Mouse (Mus musculus): Measurements from ENCODE around the gene Agbl4. TPM values are rescaled to one million over a fixed set of nuclear protein-coding genes. Genes with fewer than 3 reads are reported as not detected.

Gene Agbl4
- total and polyA plus RNA-seq, 3 experiments = not detected

- Histone ChIP-seq H3K9me3 (replicated peaks; ENCODE audit: insufficient read depth, low read length) (no peaks in the 10 kb centered on the region), H3K27me3 (ENCODE audit: control insufficient read depth in 1 of 2, insufficient read depth in 2 of 2, low read length in 2 of 2) (no peaks in the 10 kb centered on the region), H3K79me2 (ENCODE audit: control insufficient read depth, insufficient read depth, low read length, poor library complexity) (no peaks in the 10 kb centered on the region), H3K27ac (ENCODE audit: control insufficient read depth, low read depth, low read length) (no peak overlapping the region), H3K4me1 (ENCODE audit: control insufficient read depth in 1 of 2, insufficient read depth in 2 of 2, low read length in 2 of 2) (no peaks in the 10 kb centered on the region), H3K9ac (ENCODE audit: control insufficient read depth, low read depth, low read length, poor library complexity, severe bottlenecking) (no peak overlapping the region), H3K4me3 (ENCODE audit: control insufficient read depth in 1 of 2, insufficient read depth in 1 of 2, low read depth in 2 of 2, low read length in 2 of 2) (no peak overlapping the region), H3K36me3 (ENCODE audit: control insufficient read depth in 1 of 2, insufficient read depth in 2 of 2, low read length in 2 of 2) (no peaks in the 10 kb centered on the region)
- no peak for DNase-seq (ENCODE audit: low read depth, low spot score)
- TF ChIP-seq POLR2AphosphoS2 (IDR thresholded peaks at IDR 0.05; ENCODE audit: low read length) (no peak), SIN3A (IDR thresholded peaks at IDR 0.05; ENCODE audit: low read length) (no peak), ZNF384 (IDR thresholded peaks at IDR 0.05; ENCODE audit: low read depth, low read length) (no peak), CTCF (IDR thresholded peaks at IDR 0.05 in 2 of 3, conservative IDR thresholded peaks at IDR 0.05 in 1 of 3; ENCODE audit: control insufficient read depth in 1 of 3, insufficient read depth in 1 of 3, low read depth in 2 of 3, low read length in 3 of 3, poor library complexity in 1 of 3, severe bottlenecking in 1 of 3) (no peak), POLR2A (IDR thresholded peaks at IDR 0.05; ENCODE audit: control insufficient read depth in 1 of 2, insufficient read depth in 1 of 2, low read depth in 1 of 2, low read length in 2 of 2, poor library complexity in 1 of 2) (no peak), ETS1 (IDR thresholded peaks at IDR 0.05; ENCODE audit: low read depth, low read length) (no peak), USF2 (IDR thresholded peaks at IDR 0.05; ENCODE audit: borderline replicate concordance in 1 of 2, insufficient read depth in 1 of 2, low read depth in 1 of 2, low read length in 2 of 2) (no peak), HCFC1 (IDR thresholded peaks at IDR 0.05; ENCODE audit: low read depth, low read length) (no peak), TCF12 (IDR thresholded peaks at IDR 0.05; ENCODE audit: low read depth, low read length) (no peak), E2F4 (IDR thresholded peaks at IDR 0.05; ENCODE audit: borderline replicate concordance, low read depth, low read length) (no peak), TBP (IDR thresholded peaks at IDR 0.05; ENCODE audit: low read depth, low read length) (no peak), ZMIZ1 (IDR thresholded peaks at IDR 0.05; ENCODE audit: low read depth, low read length) (no peak), MEF2A (IDR thresholded peaks at IDR 0.05; ENCODE audit: extremely low read depth, insufficient replicate concordance, low read depth, low read length, poor library complexity, severe bottlenecking) (no peak), MAX (IDR thresholded peaks at IDR 0.05; ENCODE audit: low read length) (no peak)
These were observed 677.3 kb downstream of the Agbl4 start for GRCm38 (mm10) chr4:111074701-111075154.

GRCm38 (mm10) chr4:111077810-111078209 lies 680.3 kb downstream of the Agbl4 start:
- H3K36me3 ChIP-seq (ENCODE audit: control insufficient read depth in 1 of 2, insufficient read depth in 2 of 2, low read length in 2 of 2) = no peaks in the 10 kb centered on the region
- H3K79me2 ChIP-seq (ENCODE audit: control insufficient read depth, insufficient read depth, low read length, poor library complexity) = no peaks in the 10 kb centered on the region
- no peaks in the 10 kb centered on the region for H3K9me3 ChIP-seq (replicated peaks; ENCODE audit: insufficient read depth, low read length)
- H3K9ac ChIP-seq (ENCODE audit: control insufficient read depth, low read depth, low read length, poor library complexity, severe bottlenecking) = no peak overlapping the region
- H3K4me1 ChIP-seq (ENCODE audit: control insufficient read depth in 1 of 2, insufficient read depth in 2 of 2, low read length in 2 of 2) = no peaks in the 10 kb centered on the region
- no peak overlapping the region for H3K4me3 ChIP-seq (ENCODE audit: control insufficient read depth in 1 of 2, insufficient read depth in 1 of 2, low read depth in 2 of 2, low read length in 2 of 2)
- TF ChIP-seq SMC3 (IDR thresholded peaks at IDR 0.05; ENCODE audit: low read depth, low read length) = no peak
- TF ChIP-seq RCOR1 (IDR thresholded peaks at IDR 0.05; ENCODE audit: low read depth, low read length) = no peak
- no peak for TF ChIP-seq MEF2A (IDR thresholded peaks at IDR 0.05; ENCODE audit: extremely low read depth, insufficient replicate concordance, low read depth, low read length, poor library complexity, severe bottlenecking)
- no peak for TF ChIP-seq HCFC1 (IDR thresholded peaks at IDR 0.05; ENCODE audit: low read depth, low read length)
- TF ChIP-seq JUND (IDR thresholded peaks at IDR 0.05; ENCODE audit: low read depth, low read length) = no peak
- no peak for DNase-seq (ENCODE audit: low read depth, low spot score)
- no peak overlapping the region for H3K27ac ChIP-seq (ENCODE audit: control insufficient read depth, low read depth, low read length)
- H3K27me3 ChIP-seq (ENCODE audit: control insufficient read depth in 1 of 2, insufficient read depth in 2 of 2, low read length in 2 of 2) = no peaks in the 10 kb centered on the region
